Mouse (Mus musculus) embryo, embryonic 9.5 days (tissue): ENCODE measurements at regions not wholly inside any gene's neighbourhood (a gene's known extent, or its start where the extent isn't known, plus 50 kb on each side); places are given as distances from the start of the nearest gene placed in this dataset.

Experiments
- DNase-seq: peaks from one replicate; pipeline ENCODE4 v3.0.0-alpha.2; 2017; ENCODE audit errors: extremely low spot score

DNA sequence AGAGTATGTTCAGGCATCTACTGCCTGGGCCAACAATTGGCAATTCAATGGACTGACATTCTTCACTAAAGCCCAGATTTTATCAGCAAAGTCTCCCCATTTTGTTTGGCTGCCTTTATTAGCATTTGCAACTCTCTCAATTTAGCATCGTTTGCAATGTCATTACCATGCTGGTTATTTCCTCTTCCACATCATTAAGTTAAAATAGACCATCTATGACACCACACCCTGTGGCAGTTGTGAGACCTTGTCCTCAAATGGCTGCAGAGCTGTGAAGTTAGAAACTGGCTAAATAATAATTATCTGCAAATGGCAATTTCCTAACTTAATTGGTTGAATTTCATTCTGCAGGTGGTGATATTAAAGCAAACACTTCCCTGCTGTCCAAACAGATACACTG lies 381.8 kb downstream of the H2al1n start:
- no peak for DNase-seq

DNA sequence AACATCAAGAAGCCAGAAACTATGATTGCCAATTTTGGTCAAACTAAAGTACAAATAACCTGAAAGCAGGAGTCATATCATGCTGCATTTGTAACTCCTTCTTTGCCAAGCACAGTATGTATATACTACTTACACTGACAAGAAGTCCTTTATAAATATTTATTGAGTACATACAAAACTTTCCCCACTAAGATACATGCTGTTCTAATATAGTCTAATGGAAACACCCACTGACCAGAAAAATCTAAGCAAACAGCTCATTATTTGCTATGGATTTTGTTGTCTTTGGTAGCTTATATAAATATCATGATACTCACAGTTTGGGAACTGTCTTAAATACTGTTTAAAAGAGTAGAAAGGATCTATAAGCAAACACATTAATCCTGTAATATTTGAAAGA lies 385.9 kb downstream of the H2al1n start:
- no peak for DNase-seq

GRCm38 (mm10) chrX:14601916-14602315 lies 391.0 kb downstream of the H2al1n start:
- DNase-seq: no peak

DNA sequence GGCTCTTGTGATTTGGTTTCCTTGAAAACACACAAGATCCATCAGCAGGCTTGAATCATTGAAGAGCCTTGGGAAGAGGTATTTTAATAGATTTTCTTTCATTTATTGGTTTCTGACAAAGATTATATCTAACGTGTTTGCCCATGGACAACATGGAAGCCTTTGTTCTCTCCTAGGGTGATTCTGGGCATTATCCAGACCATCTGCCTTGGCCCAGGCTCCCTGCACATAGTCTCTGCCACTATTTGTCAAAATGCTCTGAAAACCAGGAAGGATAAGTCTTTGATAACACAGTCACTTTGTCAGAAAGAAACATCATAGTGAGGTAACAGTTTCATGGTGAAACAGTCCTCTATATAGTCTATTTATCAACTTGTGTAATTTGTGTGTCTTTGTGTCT lies 398.2 kb downstream of the H2al1n start:
- no peak for DNase-seq

GRCm38 (mm10) chrX:14628267-14628901 lies 417.4 kb downstream of the H2al1n start:
- DNase-seq: peak; percentile 41

- no peak for DNase-seq
Observed at GRCm38 (mm10) chrX:14639378-14639777, 428.4 kb downstream of the H2al1n start.

GRCm38 (mm10) chrX:14664852-14665251 lies 453.9 kb downstream of the H2al1n start:
- DNase-seq: no peak

GRCm38 (mm10) chrX:14696375-14696774 lies 485.4 kb downstream of the H2al1n start:
- no peak for DNase-seq

DNA sequence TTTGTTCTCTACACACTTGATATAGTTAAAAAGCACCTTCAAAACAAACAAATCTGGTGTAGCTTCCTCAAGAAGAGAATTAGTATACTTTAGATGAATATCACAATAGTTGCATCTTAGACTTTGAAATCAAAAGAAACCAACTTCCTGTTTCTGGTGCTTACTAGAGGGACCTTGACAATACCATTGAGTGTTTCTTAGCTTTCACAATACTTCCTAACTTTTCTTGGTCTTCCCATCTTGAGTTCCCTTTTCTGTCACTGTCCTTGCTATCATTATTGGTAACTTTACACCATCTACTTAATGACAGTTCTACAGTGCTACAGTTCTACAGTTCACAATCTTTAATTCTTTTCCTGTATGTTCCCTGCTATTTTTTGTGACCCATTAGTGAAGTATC lies 528.1 kb downstream of the H2al1n start:
- DNase-seq: no peak
